Mouse (Mus musculus) hindbrain, embryonic 16.5 days (tissue): Measurements from ENCODE around the gene Serpinb1a. TPM values are rescaled to one million over a fixed set of nuclear protein-coding genes. Genes with fewer than 3 reads are reported as not detected.

Experiments used
- ATAC-seq: fragments of 200-750 bp; cut with Nextera tagmentation; 2 replicates; pipeline ENCODE4 v1.8.0; 2017; ENCODE audit warnings: moderate TSS enrichment, moderate library complexity
- H3K27ac ChIP-seq: fragments of 300-500 bp; sonication (generic); 2 replicates; pipeline ENCODE4 v1.5.1; 2014; ENCODE audit warnings: low read depth, mild to moderate bottlenecking, control low read depth, low read length, moderate library complexity
- H3K27me3 ChIP-seq: fragments of 300-500 bp; sonication (generic); replicated peaks from 2 replicates; pipeline ENCODE4 v1.6.1; 2014; ENCODE audit warnings: low read length; ENCODE audit not compliant: control insufficient read depth, insufficient read depth
- H3K36me3 ChIP-seq: fragments of 300-500 bp; sonication (generic); 2 replicates; pipeline ENCODE4 v1.6.1; 2014; ENCODE audit warnings: mild to moderate bottlenecking, low read length, moderate library complexity, mixed read lengths; ENCODE audit not compliant: control insufficient read depth, insufficient read depth
- H3K4me1 ChIP-seq: fragments of 300-500 bp; sonication (generic); 2 replicates; pipeline ENCODE4 v1.6.1; 2014; ENCODE audit warnings: low read depth, low read length; ENCODE audit not compliant: control insufficient read depth, insufficient read depth
- H3K4me2 ChIP-seq: fragments of 300-500 bp; sonication (generic); 2 replicates; pipeline ENCODE4 v1.6.1; 2014; ENCODE audit warnings: mild to moderate bottlenecking, low read length, control low read depth, moderate library complexity
- H3K4me3 ChIP-seq: fragments of 300-500 bp; sonication (generic); 2 replicates; pipeline ENCODE4 v1.5.1; 2014; ENCODE audit warnings: mild to moderate bottlenecking, low read length, control low read depth, moderate library complexity
- H3K9ac ChIP-seq: fragments of 300-500 bp; sonication (generic); 2 replicates; pipeline ENCODE4 v1.6.1; 2014; ENCODE audit warnings: low read depth, mild to moderate bottlenecking, control low read depth, low read length, moderate library complexity
- H3K9me3 ChIP-seq: fragments of 300-500 bp; sonication (generic); 2 replicates; pipeline ENCODE4 v1.6.1; 2014; ENCODE audit warnings: mild to moderate bottlenecking, low read length, moderate library complexity; ENCODE audit not compliant: control insufficient read depth
- WGBS: fragments of 180-500 bp; shearing (Covaris S2); extraction: QIAGEN DNeasy Blood & Tissue Kit; methylation state at CpG from one replicate; pipeline ENCODE4 v1.1.7; 2014; 5-methylcytosine and 5-hydroxymethylcytosine counted together
- polyA plus RNA-seq: library from polyadenylated mRNA; unstranded; fragments of >200 nt; fragmentation: Nextera tagmentation; extraction: Ambion mirVana; gene quantifications from 2 replicates; pipeline ENCODE4 v1.2.1, GENCODE M21; 2015

Serpinb1a gene
- polyA plus RNA-seq, 1 experiment from 2014 or later, result 1.9 TPM

DNA sequence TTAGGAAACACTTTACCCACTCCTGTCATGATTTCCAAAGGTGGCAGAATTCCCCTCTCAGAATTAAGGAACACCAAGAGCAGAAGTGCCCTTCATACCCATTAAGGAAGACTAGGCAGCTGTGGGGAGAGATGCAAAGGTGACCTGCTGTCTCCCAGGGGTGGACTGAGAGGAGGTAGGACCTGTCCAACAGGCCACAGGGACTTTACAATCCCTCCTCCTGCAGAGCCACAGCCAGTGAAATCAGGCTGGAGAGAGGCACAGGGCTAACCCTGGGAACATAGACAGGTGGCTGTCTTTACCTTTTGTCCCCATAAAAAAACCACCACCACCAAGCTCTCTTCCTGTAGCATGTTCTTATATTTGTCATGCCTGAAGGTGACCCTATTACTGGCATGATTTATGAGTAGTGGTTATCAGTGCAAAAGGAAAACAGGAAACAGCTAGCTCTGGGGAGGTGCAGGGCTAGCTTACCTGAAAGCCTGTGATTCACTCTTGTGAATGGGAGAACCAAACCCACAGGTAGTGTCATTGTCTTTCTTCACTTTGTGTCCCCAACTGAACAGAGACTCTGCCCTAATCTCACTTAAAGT lies 1.4 kb downstream of the Serpinb1a start:
- Histone ChIP-seq H3K4me3 (no peak overlapping the region), H3K9me3 (no peaks in the 10 kb centered on the region), H3K27ac (no peak overlapping the region), H3K9ac (no peak overlapping the region), H3K4me1 (no peaks in the 10 kb centered on the region), H3K4me2 (no peak overlapping the region), H3K27me3 (no peaks in the 10 kb centered on the region), H3K36me3 (no peaks in the 10 kb centered on the region)
- no peak for ATAC-seq

DNA sequence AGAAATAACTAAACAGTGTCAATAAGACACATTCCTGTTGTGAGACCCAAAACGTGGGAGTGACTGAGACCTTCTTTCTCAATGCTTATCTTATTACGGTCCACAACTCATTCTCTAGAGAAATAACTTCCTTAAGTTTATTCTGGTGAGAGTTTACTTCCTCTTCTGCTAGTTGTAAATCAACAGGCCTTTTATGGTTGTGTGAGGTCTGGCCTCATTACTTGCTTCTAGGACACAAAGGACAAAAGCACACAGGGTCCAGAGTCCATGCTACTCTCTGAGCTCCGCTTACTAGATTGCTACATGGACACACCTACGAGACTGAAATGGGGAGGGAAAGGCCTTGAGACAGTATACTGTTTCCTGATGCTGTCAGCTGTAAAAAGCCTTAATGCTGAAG lies 1.9 kb downstream of the Serpinb1a start:
- 74% methylated on average over 4 of the region's 4 CpGs for WGBS
- Histone ChIP-seq H3K9me3 (no peaks in the 10 kb centered on the region), H3K27me3 (no peaks in the 10 kb centered on the region), H3K9ac (no peak overlapping the region), H3K36me3 (no peaks in the 10 kb centered on the region), H3K27ac (no peak overlapping the region), H3K4me3 (no peak overlapping the region), H3K4me2 (no peak overlapping the region), H3K4me1 (no peaks in the 10 kb centered on the region)
- ATAC-seq, result no peak

GRCm38 (mm10) chr13:32846221-32846620 lies 4.8 kb downstream of the Serpinb1a start:
- Histone ChIP-seq H3K36me3 (no peaks in the 10 kb centered on the region), H3K27ac (no peak overlapping the region), H3K4me3 (no peak overlapping the region), H3K9ac (no peak overlapping the region), H3K4me2 (no peak overlapping the region), H3K9me3 (no peaks in the 10 kb centered on the region), H3K4me1 (no peaks in the 10 kb centered on the region), H3K27me3 (no peaks in the 10 kb centered on the region)
- ATAC-seq, result no peak

- no peak overlapping the region for H3K4me3 ChIP-seq
- no peaks in the 10 kb centered on the region for H3K9me3 ChIP-seq
- H3K27ac ChIP-seq, result no peak overlapping the region
- H3K27me3 ChIP-seq, result no peaks in the 10 kb centered on the region
- ATAC-seq, result no peak
- H3K4me1 ChIP-seq, result no peaks in the 10 kb centered on the region
- no peak overlapping the region for H3K4me2 ChIP-seq
- WGBS, result 88% methylated on average over 3 of the region's 3 CpGs
- H3K9ac ChIP-seq, result no peak overlapping the region
- H3K36me3 ChIP-seq, result no peaks in the 10 kb centered on the region
Measured at GRCm38 (mm10) chr13:32841349-32841748, 9.6 kb downstream of the Serpinb1a start.

DNA sequence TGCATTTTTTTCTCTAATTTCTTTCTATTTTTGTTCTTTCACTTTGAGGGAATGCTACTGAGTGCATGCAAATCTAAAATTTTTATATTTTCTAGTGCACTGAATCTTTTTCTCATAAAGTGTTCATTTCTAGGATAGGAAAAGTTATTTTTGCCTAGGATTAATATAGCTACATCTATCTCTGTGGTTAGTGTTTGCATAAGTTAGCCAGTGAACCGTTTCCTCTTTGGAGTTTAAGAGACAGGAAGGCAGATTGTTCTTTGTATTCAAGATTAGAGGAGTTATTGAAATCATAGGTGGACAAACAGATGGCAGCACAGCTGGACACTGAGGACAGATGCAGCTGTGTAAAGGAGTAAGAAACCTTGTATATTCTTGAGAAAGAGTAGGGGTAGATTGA lies 11.7 kb downstream of the Serpinb1a start:
- Histone ChIP-seq H3K4me2 (no peak overlapping the region), H3K4me1 (no peaks in the 10 kb centered on the region), H3K9ac (no peak overlapping the region), H3K4me3 (no peak overlapping the region), H3K27me3 (no peaks in the 10 kb centered on the region), H3K36me3 (no peaks in the 10 kb centered on the region), H3K9me3 (no peaks in the 10 kb centered on the region), H3K27ac (no peak overlapping the region)
- no peak for ATAC-seq
- 62% methylated on average over 1 of the region's 1 CpGs for WGBS

- Histone ChIP-seq H3K4me2 (no peak overlapping the region), H3K36me3 (no peaks in the 10 kb centered on the region), H3K27me3 (no peaks in the 10 kb centered on the region), H3K4me3 (no peak overlapping the region), H3K9ac (no peak overlapping the region), H3K27ac (no peak overlapping the region), H3K4me1 (no peaks in the 10 kb centered on the region), H3K9me3 (no peaks in the 10 kb centered on the region)
- no peak for ATAC-seq
- 88% methylated on average over 5 of the region's 5 CpGs for WGBS
Measured at GRCm38 (mm10) chr13:32834513-32834912, 16.5 kb downstream of the Serpinb1a start.

- Histone ChIP-seq H3K27ac (no peak overlapping the region), H3K4me2 (no peak overlapping the region), H3K4me3 (no peak overlapping the region), H3K4me1 (no peaks in the 10 kb centered on the region), H3K27me3 (no peaks in the 10 kb centered on the region), H3K9ac (no peak overlapping the region), H3K36me3 (no peaks in the 10 kb centered on the region), H3K9me3 (no peaks in the 10 kb centered on the region)
- no peak for ATAC-seq
- 71% methylated on average over 6 of the region's 6 CpGs for WGBS
Measured at GRCm38 (mm10) chr13:32833237-32833636, 17.7 kb downstream of the Serpinb1a start.

GRCm38 (mm10) chr13:32832776-32833175 lies 18.2 kb downstream of the Serpinb1a start:
- Histone ChIP-seq H3K9me3 (no peaks in the 10 kb centered on the region), H3K9ac (no peak overlapping the region), H3K4me1 (no peaks in the 10 kb centered on the region), H3K36me3 (no peaks in the 10 kb centered on the region), H3K4me3 (no peak overlapping the region), H3K27me3 (no peaks in the 10 kb centered on the region), H3K4me2 (no peak overlapping the region), H3K27ac (no peak overlapping the region)
- no peak for ATAC-seq
- WGBS, result 73% methylated on average over 3 of the region's 3 CpGs

- 72% methylated on average over 3 of the region's 3 CpGs for WGBS
- ATAC-seq, result no peak
- no peaks in the 10 kb centered on the region for H3K9me3 ChIP-seq
- no peak overlapping the region for H3K4me2 ChIP-seq
- no peaks in the 10 kb centered on the region for H3K4me1 ChIP-seq
- H3K4me3 ChIP-seq, result no peak overlapping the region
- H3K27ac ChIP-seq, result no peak overlapping the region
- no peaks in the 10 kb centered on the region for H3K27me3 ChIP-seq
- no peaks in the 10 kb centered on the region for H3K36me3 ChIP-seq
- H3K9ac ChIP-seq, result no peak overlapping the region
Measured at GRCm38 (mm10) chr13:32831505-32832273, 19.3 kb downstream of the Serpinb1a start.
